Mouse (Mus musculus) neural tube, embryonic 15.5 days (tissue): ENCODE measurements around the gene Immt. TPM values are rescaled to one million over a fixed set of nuclear protein-coding genes. Genes with fewer than 3 reads are reported as not detected.

Experiments used
- ATAC-seq: fragments of 200-750 bp; cut with Nextera tagmentation; 2 replicates; pipeline ENCODE4 v1.8.0; 2017; ENCODE audit warnings: mild to moderate bottlenecking, moderate TSS enrichment, moderate library complexity; ENCODE audit not compliant: low FRiP score
- H3K27ac ChIP-seq: fragments of 300-500 bp; sonication (generic); replicated peaks from 2 replicates; pipeline ENCODE4 v1.5.1; 2015; ENCODE audit warnings: mild to moderate bottlenecking, inconsistent platforms
- H3K27me3 ChIP-seq: fragments of 300-500 bp; sonication (generic); replicated peaks from 2 replicates; pipeline ENCODE4 v1.6.1; 2015; ENCODE audit warnings: inconsistent platforms
- H3K36me3 ChIP-seq: fragments of 300-500 bp; sonication (generic); 2 replicates; pipeline ENCODE4 v1.6.1; 2015; ENCODE audit warnings: inconsistent platforms
- H3K4me1 ChIP-seq: fragments of 300-500 bp; sonication (generic); 2 replicates; pipeline ENCODE4 v1.6.1; 2015; ENCODE audit warnings: inconsistent platforms
- H3K4me2 ChIP-seq: fragments of 300-500 bp; sonication (generic); 2 replicates; pipeline ENCODE4 v1.6.1; 2015; ENCODE audit warnings: inconsistent platforms, mild to moderate bottlenecking, moderate library complexity
- H3K4me3 ChIP-seq: fragments of 300-500 bp; sonication (generic); replicated peaks from 2 replicates; pipeline ENCODE4 v1.5.1; 2015; ENCODE audit warnings: mild to moderate bottlenecking, inconsistent platforms
- H3K9ac ChIP-seq: fragments of 300-500 bp; sonication (generic); replicated peaks from 2 replicates; pipeline ENCODE4 v1.6.1; 2015; ENCODE audit warnings: mild to moderate bottlenecking, inconsistent platforms
- H3K9me3 ChIP-seq: fragments of 300-500 bp; sonication (generic); replicated peaks from 2 replicates; pipeline ENCODE4 v1.6.1; 2016; ENCODE audit warnings: inconsistent platforms
- WGBS: fragments of 180-500 bp; shearing (Covaris S2); methylation state at CpG from one replicate; pipeline ENCODE4 v1.1.7; 2015; ENCODE audit warnings: mixed read lengths; 5-methylcytosine and 5-hydroxymethylcytosine counted together
- polyA plus RNA-seq: library from polyadenylated mRNA; unstranded; fragments of >200 nt; fragmentation: Nextera tagmentation; extraction: Ambion mirVana; gene quantifications from 2 replicates; pipeline ENCODE4 v1.2.1, GENCODE M21; 2015

Immt gene
- polyA plus RNA-seq, 1 experiment from 2014 or later = 160 TPM

DNA sequence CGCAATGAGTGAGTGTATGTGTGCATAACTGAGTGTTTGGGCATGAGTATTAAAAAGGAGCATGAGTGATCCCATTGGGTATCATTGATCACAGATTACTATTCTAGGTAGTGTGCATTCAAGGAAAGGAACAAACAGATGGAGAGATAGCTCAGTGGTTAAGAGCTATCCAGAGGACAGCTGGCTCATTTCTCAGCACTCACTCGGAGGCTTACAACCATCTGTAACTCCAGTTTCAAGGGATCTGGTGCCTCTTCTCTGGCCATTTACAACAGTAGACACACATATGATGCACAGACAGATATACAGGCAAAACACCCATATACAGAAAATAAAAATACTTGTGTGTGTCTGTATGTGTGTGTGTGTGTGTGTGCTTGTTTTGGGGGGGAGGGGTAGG, 36.6 kb downstream of the Immt start:
- WGBS = 85% methylated on average over 2 of the region's 2 CpGs
- Histone ChIP-seq H3K4me2 (no peak overlapping the region), H3K27me3 (no peaks in the 10 kb centered on the region), H3K27ac (no peak overlapping the region), H3K9ac (no peak overlapping the region), H3K9me3 (no peaks in the 10 kb centered on the region), H3K4me3 (no peak overlapping the region), H3K36me3 (peaks cover 78% of the 10 kb centered on the region), H3K4me1 (no peaks in the 10 kb centered on the region)
- ATAC-seq = no peak

DNA sequence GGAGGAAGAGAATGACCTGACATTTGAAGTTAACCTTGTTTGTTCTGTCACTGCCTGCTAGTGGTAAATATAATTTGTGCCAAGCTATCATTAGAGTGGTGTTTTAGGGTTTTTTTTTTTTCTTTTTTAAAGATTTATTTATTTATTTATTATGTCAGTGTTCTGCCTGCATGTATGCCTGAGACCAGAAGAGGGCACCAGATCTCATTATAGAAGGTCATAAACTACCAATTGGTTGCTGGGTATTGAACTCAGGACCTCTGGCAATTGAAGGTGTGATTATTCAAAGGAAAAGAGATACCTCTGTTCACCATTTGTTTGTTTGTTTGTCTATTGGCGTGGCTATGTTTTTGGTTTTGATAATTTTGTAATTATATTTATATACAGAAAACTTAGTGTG, 37.7 kb downstream of the Immt start:
- 100% methylated on average over 1 of the region's 1 CpGs for WGBS
- H3K36me3 ChIP-seq = peaks cover 76% of the 10 kb centered on the region
- H3K4me1 ChIP-seq = no peaks in the 10 kb centered on the region
- no peak overlapping the region for H3K4me2 ChIP-seq
- no peaks in the 10 kb centered on the region for H3K9me3 ChIP-seq
- H3K27ac ChIP-seq = no peak overlapping the region
- ATAC-seq = no peak
- no peaks in the 10 kb centered on the region for H3K27me3 ChIP-seq
- no peak overlapping the region for H3K9ac ChIP-seq
- no peak overlapping the region for H3K4me3 ChIP-seq

DNA sequence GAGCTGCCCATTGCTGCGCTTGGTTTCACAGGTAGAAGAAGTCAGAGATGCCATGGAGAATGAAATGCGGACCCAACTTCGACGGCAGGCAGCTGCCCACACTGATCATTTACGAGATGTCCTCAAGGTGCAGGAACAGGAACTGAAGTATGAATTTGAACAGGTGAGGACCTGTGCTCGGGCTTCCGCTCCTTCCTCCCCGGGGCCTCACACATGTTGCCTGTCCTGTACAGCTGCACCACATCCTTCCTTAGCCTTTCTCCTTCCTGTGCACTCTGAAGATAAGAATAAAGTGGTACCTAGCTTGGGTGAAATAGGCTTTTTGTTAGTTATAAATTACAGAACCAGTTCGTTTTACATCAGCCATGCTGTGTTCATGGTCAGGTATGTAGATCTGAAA, 40.3 kb downstream of the Immt start:
- Histone ChIP-seq H3K4me2 (no peak overlapping the region), H3K27ac (no peak overlapping the region), H3K4me3 (no peak overlapping the region), H3K9ac (no peak overlapping the region), H3K27me3 (no peaks in the 10 kb centered on the region), H3K4me1 (no peaks in the 10 kb centered on the region), H3K36me3 (peaks cover 84% of the 10 kb centered on the region), H3K9me3 (no peaks in the 10 kb centered on the region)
- 96% methylated on average over 9 of the region's 9 CpGs for WGBS
- ATAC-seq = no peak

GRCm38 (mm10) chr6:71877965-71878760, 47.0 kb downstream of the Immt start:
- no peaks in the 10 kb centered on the region for H3K9me3 ChIP-seq
- H3K4me1 ChIP-seq = no peaks in the 10 kb centered on the region
- no peak for ATAC-seq
- no peak overlapping the region for H3K4me3 ChIP-seq
- 91% methylated on average over 3 of the region's 3 CpGs for WGBS
- peaks cover 79% of the 10 kb centered on the region for H3K36me3 ChIP-seq
- H3K4me2 ChIP-seq = no peak overlapping the region
- H3K9ac ChIP-seq = no peak overlapping the region
- no peaks in the 10 kb centered on the region for H3K27me3 ChIP-seq
- H3K27ac ChIP-seq = no peak overlapping the region

- H3K27ac ChIP-seq = no peak overlapping the region
- peaks cover 88% of the 10 kb centered on the region for H3K36me3 ChIP-seq
- no peak overlapping the region for H3K4me2 ChIP-seq
- H3K9ac ChIP-seq = no peak overlapping the region
- H3K27me3 ChIP-seq = no peaks in the 10 kb centered on the region
- H3K4me3 ChIP-seq = no peak overlapping the region
- 95% methylated on average over 4 of the region's 4 CpGs for WGBS
- H3K4me1 ChIP-seq = no peaks in the 10 kb centered on the region
- no peak for ATAC-seq
- H3K9me3 ChIP-seq = no peaks in the 10 kb centered on the region
Measured at GRCm38 (mm10) chr6:71893263-71893662, 62.1 kb downstream of the Immt start.

- peak overlapping the region; percentile 60 for H3K9ac ChIP-seq
- no peaks in the 10 kb centered on the region for H3K9me3 ChIP-seq
- no peak overlapping the region for H3K27ac ChIP-seq
- H3K36me3 ChIP-seq = peaks cover 24% of the 10 kb centered on the region
- peak overlapping the region; percentile 63 for H3K4me2 ChIP-seq
- peak overlapping the region; percentile 91 for H3K4me3 ChIP-seq
- ATAC-seq = no peak
- peaks cover 29% of the 10 kb centered on the region for H3K4me1 ChIP-seq
- no peaks in the 10 kb centered on the region for H3K27me3 ChIP-seq
- 5% methylated on average over 4 of the region's 4 CpGs for WGBS
Measured at GRCm38 (mm10) chr6:71907702-71908235, 76.6 kb downstream of the Immt start.

DNA sequence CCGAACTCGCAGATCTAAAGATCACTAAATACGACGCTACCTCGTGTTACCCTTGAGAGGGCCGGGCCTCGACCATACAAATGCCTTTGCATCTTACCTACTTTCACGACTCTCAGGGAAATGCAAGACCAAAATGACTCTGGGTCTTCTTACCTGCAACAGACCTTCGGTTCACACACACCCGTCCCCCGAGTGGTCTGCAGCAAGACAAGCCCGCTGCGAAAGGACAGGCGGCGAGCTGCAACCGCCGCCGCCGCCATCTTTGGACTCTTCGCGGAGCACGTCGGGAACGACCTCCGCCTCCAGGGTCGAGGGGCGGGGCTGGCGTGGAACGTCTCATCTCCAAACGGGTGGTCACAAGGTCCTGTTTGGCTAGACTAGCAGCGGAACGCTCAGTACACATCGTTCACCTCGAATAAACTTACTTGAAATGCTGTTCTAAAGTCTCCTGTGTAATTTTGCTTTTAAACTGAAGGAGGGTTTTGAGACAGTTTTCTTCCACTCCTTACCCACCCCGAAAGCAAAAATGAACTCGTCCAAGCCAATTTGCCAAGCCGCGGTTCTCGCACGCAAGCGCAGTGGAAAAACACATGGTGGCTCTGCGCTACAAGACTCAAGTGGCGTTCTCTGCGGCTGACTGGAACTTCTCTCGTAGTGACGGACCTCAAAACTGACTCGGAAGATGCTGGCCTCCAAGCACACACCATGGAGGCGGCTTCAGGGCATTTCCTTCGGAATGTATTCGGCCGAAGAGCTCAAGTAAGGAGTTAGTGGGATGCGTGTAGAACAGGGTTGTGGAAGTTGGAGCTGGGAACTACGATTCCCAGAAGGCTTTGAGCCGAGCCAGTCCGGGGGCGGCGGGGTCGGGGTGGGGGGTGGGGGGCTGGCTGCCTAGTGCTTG, 77.6 kb downstream of the Immt start, which contains the start of the genes Ptcd3 and Polr1a:
TSS of gene Ptcd3 (minus strand) at position 270 of the 901 bp plus-strand sequence.
TSS of gene Polr1a (plus strand) at position 573 of the 901 bp plus-strand sequence.
- Histone ChIP-seq H3K4me2 (peak within 1 kb of the TSS; percentile 63), H3K9me3 (no peaks in the 10 kb centered on the region), H3K4me3 (peak within 1 kb of the TSS; percentile 91), H3K4me1 (peaks cover 29% of the 10 kb centered on the region), H3K36me3 (peaks cover 19% of the 10 kb centered on the region), H3K9ac (peak within 1 kb of the TSS; percentile 60), H3K27ac (peak within 1 kb of the TSS; percentile 80), H3K27me3 (no peaks in the 10 kb centered on the region)
- WGBS = under 1% methylated on average over 58 of the region's 58 CpGs
- peak; percentile 95 for ATAC-seq

DNA sequence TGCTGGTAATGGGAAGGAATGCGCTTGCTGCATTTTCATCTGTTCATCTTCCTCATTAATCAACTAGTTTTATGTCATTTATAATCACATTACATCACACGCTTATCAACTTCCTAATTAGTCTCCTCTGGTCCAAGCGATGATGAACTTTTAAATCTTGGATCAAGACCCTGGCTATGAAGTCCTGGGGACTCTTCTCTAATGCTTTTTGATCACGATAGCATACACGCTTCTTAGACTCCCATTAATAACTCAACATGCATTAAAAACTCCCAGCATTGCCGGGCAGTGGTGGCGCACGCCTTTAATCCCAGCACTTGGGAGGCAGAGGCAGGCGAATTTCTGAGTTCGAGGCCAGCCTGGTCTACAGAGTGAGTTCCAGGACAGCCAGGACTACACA, 78.3 kb downstream of the Immt start:
- H3K4me2 ChIP-seq = peak overlapping the region; percentile 63
- peak overlapping the region; percentile 21; the same call in 1 of the 2 replicates for H3K9ac ChIP-seq
- peaks cover 17% of the 10 kb centered on the region for H3K36me3 ChIP-seq
- WGBS = 26% methylated on average over 10 of the region's 10 CpGs
- H3K27me3 ChIP-seq = no peaks in the 10 kb centered on the region
- peak; percentile 21 for ATAC-seq
- peaks cover 29% of the 10 kb centered on the region for H3K4me1 ChIP-seq
- H3K4me3 ChIP-seq = peak overlapping the region; percentile 91
- H3K27ac ChIP-seq = peak overlapping the region; percentile 80
- no peaks in the 10 kb centered on the region for H3K9me3 ChIP-seq

GRCm38 (mm10) chr6:71909840-71910239, 78.7 kb downstream of the Immt start:
- Histone ChIP-seq H3K4me2 (peak overlapping the region; percentile 63), H3K36me3 (peaks cover 15% of the 10 kb centered on the region), H3K27ac (no peak overlapping the region), H3K4me1 (peaks cover 29% of the 10 kb centered on the region), H3K27me3 (no peaks in the 10 kb centered on the region), H3K9ac (no peak overlapping the region), H3K9me3 (no peaks in the 10 kb centered on the region), H3K4me3 (peak overlapping the region; percentile 91)
- WGBS = 84% methylated on average over 6 of the region's 6 CpGs
- no peak for ATAC-seq

- H3K9me3 ChIP-seq = no peaks in the 10 kb centered on the region
Measured at GRCm38 (mm10) chr6:71911686-71912450, 80.7 kb downstream of the Immt start.

GRCm38 (mm10) chr6:71920752-71921151, 89.6 kb downstream of the Immt start:
- Histone ChIP-seq H3K27me3 (no peaks in the 10 kb centered on the region), H3K9ac (no peak overlapping the region), H3K36me3 (peaks cover 92% of the 10 kb centered on the region), H3K4me2 (no peak overlapping the region), H3K4me3 (no peak overlapping the region), H3K9me3 (no peaks in the 10 kb centered on the region), H3K27ac (no peak overlapping the region), H3K4me1 (no peaks in the 10 kb centered on the region)
- ATAC-seq = no peak
- WGBS = 98% methylated on average over 7 of the region's 7 CpGs

More at GRCm38 (mm10) chr6:71911686-71912450, 80.7 kb downstream of the Immt start:
- Histone ChIP-seq H3K9ac (no peak overlapping the region), H3K36me3 (peaks cover 24% of the 10 kb centered on the region), H3K4me1 (peaks cover 27% of the 10 kb centered on the region), H3K27ac (no peak overlapping the region), H3K4me2 (no peak overlapping the region), H3K27me3 (no peaks in the 10 kb centered on the region), H3K4me3 (no peak overlapping the region)
- WGBS = 91% methylated on average over 5 of the region's 5 CpGs
- ATAC-seq = no peak
